12 mouse cellular contexts compared by ENCODE assay signal in the genomic region with DNA sequence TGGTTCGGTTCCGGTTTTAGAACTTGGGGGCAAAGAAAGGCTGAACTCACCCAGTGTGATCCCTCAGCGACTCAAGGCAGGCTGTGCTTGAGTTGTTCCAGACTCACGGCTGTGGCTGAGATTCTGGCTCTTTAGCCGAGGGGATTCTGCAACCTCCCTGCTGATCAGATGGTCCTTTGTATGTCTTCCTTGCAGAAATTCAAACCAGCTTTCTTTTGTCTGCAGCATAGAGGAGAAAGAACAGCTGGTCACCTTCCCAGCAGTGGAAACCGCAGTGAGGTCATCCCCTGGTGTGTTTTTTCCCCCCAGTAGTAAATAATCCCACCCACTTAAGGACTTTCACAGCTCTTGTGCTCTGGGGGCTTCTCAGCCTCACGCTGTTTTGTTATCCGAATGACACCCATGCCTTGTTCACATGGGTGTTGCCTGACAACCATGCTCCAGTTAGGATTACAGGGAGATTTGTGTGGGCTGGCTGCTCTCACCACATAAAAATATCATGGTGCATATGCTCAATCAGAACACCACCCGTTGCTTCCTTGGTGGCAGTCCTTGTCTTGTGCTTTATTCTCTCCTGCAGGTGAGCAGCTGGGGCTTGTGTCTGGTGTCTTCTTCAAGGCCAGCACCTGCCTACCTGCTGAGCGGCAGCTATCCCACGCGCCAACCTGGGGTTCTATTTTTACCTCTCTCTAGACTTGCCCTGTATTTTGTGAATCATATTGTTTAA. TPM values are rescaled to one million over a fixed set of nuclear protein-coding genes. Genes with fewer than 3 reads are reported as not detected.
DNase-seq lines count a peak whose midpoint lies in the region; ATAC-seq lines count a peak whose summit lies in the region.
"Had no signal": no experiment of that assay in that cellular context is flagged by ENCODE, and none has a peak within 500 bp of the region (broad histone marks: within the 10 kb centered on the region; RNA-seq: fewer than 3 reads in every experiment).

No protein-coding gene starts in this region.

- H3K4me1 ChIP-seq in neural tube, embryonic 13.5 days (replicated peaks), result peaks cover 23% of the 10 kb centered on the region
- H3K4me1 ChIP-seq in neural tube, embryonic 15.5 days, result peaks cover 18% of the 10 kb centered on the region

- no peak overlapping the region for H3K4me2 ChIP-seq in neural tube, embryonic 13.5 days
- no peak overlapping the region for H3K4me2 ChIP-seq in neural tube, embryonic 15.5 days
- H3K4me2 ChIP-seq: hindbrain, embryonic 12.5 days; neural tube, embryonic 12.5 days had no signal

- intact Hi-C loops in left cerebral cortex, postnatal 25 days (cut with DNase I), result loop anchor here (1.0 to 10.0 kb wide), 2 partner anchors 163 to 309 kb away; no protein-coding TSS in a partner anchor

- no peak overlapping the region for H3K4me3 ChIP-seq in neural tube, embryonic 13.5 days
- no peak overlapping the region for H3K4me3 ChIP-seq in neural tube, embryonic 15.5 days (replicated peaks)
- H3K4me3 ChIP-seq: gastrocnemius, adult 2 months; hindbrain, embryonic 12.5 days; neural tube, embryonic 12.5 days had no signal

- DNase-seq in heart, postnatal 4 days, result peak; percentile 23
- no peak for DNase-seq in heart, adult 8-10 months (ENCODE audit: low spot score)
- peak; percentile 53 to 81 for DNase-seq in left cerebral cortex, postnatal 25 days (ENCODE audit: low spot score in 2 of 2)
- DNase-seq in telencephalon, adult 2 months (ENCODE audit: low read depth, low spot score), result peak; percentile 73
- no peak for DNase-seq in kidney, adult 8-10 months
- DNase-seq in thymus, postnatal 36 days, result no peak
- DNase-seq: gastrocnemius, adult 2 months; lung, postnatal 36 days had no signal

- H3K27me3 ChIP-seq in neural tube, embryonic 13.5 days, result no peaks in the 10 kb centered on the region
- H3K27me3 ChIP-seq in neural tube, embryonic 15.5 days (replicated peaks), result no peaks in the 10 kb centered on the region
- H3K27me3 ChIP-seq: hindbrain, embryonic 12.5 days; neural tube, embryonic 12.5 days had no signal

- H3K9me3 ChIP-seq in neural tube, embryonic 13.5 days, result no peaks in the 10 kb centered on the region
- no peaks in the 10 kb centered on the region for H3K9me3 ChIP-seq in neural tube, embryonic 15.5 days (replicated peaks)
- H3K9me3 ChIP-seq: hindbrain, embryonic 12.5 days; neural tube, embryonic 12.5 days had no signal

- H3K27ac ChIP-seq in neural tube, embryonic 13.5 days (replicated peaks), result 0 out of 2 replicates have a peak overlapping the region, but pooled peaks have one; percentile 18
- no peak overlapping the region for H3K27ac ChIP-seq in neural tube, embryonic 15.5 days (replicated peaks)
- H3K27ac ChIP-seq: gastrocnemius, adult 2 months; hindbrain, embryonic 12.5 days; neural tube, embryonic 12.5 days had no signal

- H3K36me3 ChIP-seq in neural tube, embryonic 13.5 days, result no peaks in the 10 kb centered on the region
- no peaks in the 10 kb centered on the region for H3K36me3 ChIP-seq in neural tube, embryonic 15.5 days

- ATAC-seq in neural tube, embryonic 13.5 days (ENCODE audit: low read depth), result no peak
- ATAC-seq in neural tube, embryonic 15.5 days (ENCODE audit: low FRiP score), result no peak

- no peak overlapping the region for H3K9ac ChIP-seq in neural tube, embryonic 13.5 days
- no peak overlapping the region for H3K9ac ChIP-seq in neural tube, embryonic 15.5 days (replicated peaks)
- H3K9ac ChIP-seq: hindbrain, embryonic 12.5 days; neural tube, embryonic 12.5 days had no signal

- WGBS in neural tube, embryonic 13.5 days, result 51% methylated on average over 12 of the region's 12 CpGs
- WGBS in neural tube, embryonic 15.5 days, result 58% methylated on average over 12 of the region's 12 CpGs

RNA-seq across cellular contexts. Expression of a gene that starts 8.8 kb away (rescaled TPM):
- total RNA-seq in heart, postnatal 4 days (2021), result 10 to 100 TPM; 30.5 to 31.9 TPM
- 10 to 100 TPM; 19.5 to 27.9 (median 23.9) TPM for total RNA-seq in heart, adult 8-10 months (2022)
- 3.3 and 6.1 TPM in 2 replicates for polyA plus RNA-seq in neural tube, embryonic 13.5 days (2015; fragmentation: Nextera tagmentation; extraction: Ambion mirVana)
- polyA plus RNA-seq in neural tube, embryonic 15.5 days (2015; fragmentation: Nextera tagmentation; extraction: Ambion mirVana), result 13.6 and 13.7 TPM in 2 replicates
- total RNA-seq in left cerebral cortex, postnatal 25 days (2021), result 10 to 100 TPM; 61.9 to 62.2 TPM

Comparison
In these comparisons a context has a peak if more than half of its experiments do, and no peak if none do; other contexts are left out.
1. DNase-seq: peak in heart, postnatal 4 days (single experiment), left cerebral cortex, postnatal 25 days (2 of 2) and telencephalon, adult 2 months (single experiment); none in heart, adult 8-10 months (single experiment), kidney, adult 8-10 months (0 of 2) and thymus, postnatal 36 days (0 of 2).